In the genomic region with DNA sequence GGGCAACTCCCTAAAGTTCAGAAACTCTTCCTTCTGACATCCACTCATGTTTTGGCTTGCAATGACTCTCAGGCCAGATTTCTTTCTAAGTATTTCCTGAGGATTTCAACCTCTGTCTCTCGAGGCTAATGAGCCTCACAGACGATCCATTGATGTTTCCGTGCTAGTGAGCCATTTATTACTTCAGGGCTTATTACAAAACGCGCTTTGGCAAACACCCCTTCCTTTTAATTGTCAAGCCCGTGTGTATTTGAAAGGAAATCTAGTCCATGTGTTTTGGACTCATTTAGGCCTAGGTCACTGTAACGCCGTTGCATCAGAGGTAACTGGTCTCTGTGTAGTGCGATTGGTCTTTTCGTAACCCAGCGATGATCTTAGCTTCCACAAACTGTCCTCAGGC, we compare ENCODE assay signal across 32 mouse cellular contexts.
DNase-seq lines count a peak whose midpoint lies in the region; ATAC-seq lines count a peak whose summit lies in the region.
"Had no signal": no experiment of that assay in that cellular context is flagged by ENCODE, and none has a peak within 500 bp of the region (broad histone marks: within the 10 kb centered on the region; RNA-seq: fewer than 3 reads in every experiment).

No protein-coding gene starts in this region.

- no peaks in the 10 kb centered on the region for H3K9me3 ChIP-seq in embryonic facial prominence, embryonic 15.5 days (replicated peaks)
- no peaks in the 10 kb centered on the region for H3K9me3 ChIP-seq in limb, embryonic 11.5 days (ENCODE audit: control insufficient read depth, low read length)
- H3K9me3 ChIP-seq: heart, embryonic 13.5 days; hindbrain, embryonic 12.5 days; intestine, embryonic 15.5 days; liver, embryonic 13.5 days; megakaryocyte, embryonic 14.5 days; midbrain, embryonic 12.5 days; neural tube, embryonic 12.5 days; stomach, embryonic 15.5 days had no signal

- H3K27ac ChIP-seq in embryonic facial prominence, embryonic 15.5 days (replicated peaks), result peak overlapping the region; percentile 28; the same call in 1 of the 2 replicates
- H3K27ac ChIP-seq in limb, embryonic 11.5 days (replicated peaks; ENCODE audit: low read depth, low read length), result peak overlapping the region; percentile 47; the same call in 1 of the 2 replicates
- H3K27ac ChIP-seq: heart, adult 2 months; heart, embryonic 13.5 days; hindbrain, embryonic 12.5 days; hindbrain, postnatal 0 days; intestine, embryonic 15.5 days; kidney, postnatal 0 days; liver, embryonic 13.5 days; midbrain, embryonic 12.5 days; neural tube, embryonic 12.5 days; stomach, embryonic 15.5 days had no signal

- DNase-seq in heart, adult 11 months, result peak; percentile 93
- no peak for DNase-seq in heart, postnatal 14 days
- DNase-seq in limb, embryonic 11.5 days (ENCODE audit: low spot score), result no peak
- DNase-seq in skeletal muscle tissue, adult 2 months (ENCODE audit: low read depth, low spot score), result peak; percentile 23
- no peak for DNase-seq in frontal cortex, adult 2 months (ENCODE audit: extremely low spot score in 1 of 2, low spot score in 1 of 2)
- no peak for DNase-seq in cerebellum, postnatal 4 days (ENCODE audit: low spot score in 2 of 2)
- DNase-seq: adrenal gland, postnatal 25 days; cerebellum, adult 11-12 months; cerebellum, postnatal 10 days; gastrocnemius, postnatal 10 days; kidney, adult 2 months; layer of hippocampus, postnatal 36 days; left cerebral cortex, postnatal 4 days; liver, embryonic 13.5 days; lung, adult 18-20 months; lung, postnatal 4 days; thymus, postnatal 25 days had no signal

- no peaks in the 10 kb centered on the region for H3K36me3 ChIP-seq in embryonic facial prominence, embryonic 15.5 days
- no peaks in the 10 kb centered on the region for H3K36me3 ChIP-seq in limb, embryonic 11.5 days (ENCODE audit: control insufficient read depth, insufficient read depth, low read length)
- H3K36me3 ChIP-seq: heart, embryonic 13.5 days; hindbrain, embryonic 12.5 days; intestine, embryonic 15.5 days; liver, embryonic 13.5 days; midbrain, embryonic 12.5 days; neural tube, embryonic 12.5 days; stomach, embryonic 15.5 days had no signal

- 0 out of 2 replicates have a peak, but pooled peaks cover 3% of the 10 kb centered on the region for H3K4me1 ChIP-seq in embryonic facial prominence, embryonic 15.5 days
- peaks cover 14% of the 10 kb centered on the region for H3K4me1 ChIP-seq in limb, embryonic 11.5 days (ENCODE audit: control insufficient read depth, insufficient read depth, low read length)
- H3K4me1 ChIP-seq: heart, embryonic 13.5 days; hindbrain, embryonic 12.5 days; intestine, embryonic 15.5 days; liver, embryonic 13.5 days; megakaryocyte, embryonic 14.5 days; midbrain, embryonic 12.5 days; neural tube, embryonic 12.5 days; stomach, embryonic 15.5 days had no signal

- H3K27me3 ChIP-seq in embryonic facial prominence, embryonic 15.5 days, result no peaks in the 10 kb centered on the region
- no peaks in the 10 kb centered on the region for H3K27me3 ChIP-seq in limb, embryonic 11.5 days (ENCODE audit: control insufficient read depth, insufficient read depth, low read length)
- H3K27me3 ChIP-seq: hindbrain, embryonic 12.5 days; intestine, embryonic 15.5 days; liver, embryonic 13.5 days; megakaryocyte, embryonic 14.5 days; midbrain, embryonic 12.5 days; neural tube, embryonic 12.5 days; stomach, embryonic 15.5 days had no signal

- no peak for ATAC-seq in embryonic facial prominence, embryonic 15.5 days (ENCODE audit: insufficient number of reproducible peaks, low FRiP score, low TSS enrichment, low read depth)
- ATAC-seq in limb, embryonic 11.5 days (ENCODE audit: insufficient number of reproducible peaks, low FRiP score, low TSS enrichment, low read depth), result no peak
- ATAC-seq: CD4-positive, CD25-positive, alpha-beta regulatory T cell, adult 4 months; forebrain, embryonic 16.5 days; hindbrain, postnatal 0 days; intestine, embryonic 15.5 days; lung, postnatal 0 days had no signal

- intact Hi-C loops in heart, postnatal 14 days (cut with DNase I), result no loop called here

- no peak overlapping the region for H3K9ac ChIP-seq in embryonic facial prominence, embryonic 15.5 days
- H3K9ac ChIP-seq in limb, embryonic 11.5 days (ENCODE audit: low read length), result no peak overlapping the region
- H3K9ac ChIP-seq: heart, embryonic 13.5 days; hindbrain, embryonic 12.5 days; intestine, embryonic 15.5 days; liver, embryonic 13.5 days; midbrain, embryonic 12.5 days; neural tube, embryonic 12.5 days; stomach, embryonic 15.5 days had no signal

- H3K4me3 ChIP-seq in embryonic facial prominence, embryonic 15.5 days (replicated peaks), result no peak overlapping the region
- no peak overlapping the region for H3K4me3 ChIP-seq in limb, embryonic 11.5 days (ENCODE audit: low read depth, low read length)
- H3K4me3 ChIP-seq: heart, adult 2 months; heart, embryonic 13.5 days; hindbrain, embryonic 12.5 days; intestine, embryonic 15.5 days; liver, embryonic 13.5 days; megakaryocyte, embryonic 14.5 days; midbrain, embryonic 12.5 days; myocyte; neural tube, embryonic 12.5 days; stomach, embryonic 15.5 days had no signal

- H3K4me2 ChIP-seq in embryonic facial prominence, embryonic 15.5 days (replicated peaks), result no peak overlapping the region
- H3K4me2 ChIP-seq in limb, embryonic 11.5 days (ENCODE audit: low read depth, severe bottlenecking), result no peak overlapping the region
- H3K4me2 ChIP-seq: heart, embryonic 13.5 days; hindbrain, embryonic 12.5 days; intestine, embryonic 15.5 days; liver, embryonic 13.5 days; midbrain, embryonic 12.5 days; neural tube, embryonic 12.5 days; stomach, embryonic 15.5 days had no signal

- 50% methylated on average over 11 of the region's 11 CpGs for WGBS in embryonic facial prominence, embryonic 15.5 days
- WGBS in limb, embryonic 11.5 days, result 35% methylated on average over 11 of the region's 11 CpGs

Comparison
In these comparisons a context has a peak if more than half of its experiments do, and no peak if none do; other contexts are left out.
1. DNase-seq: peak in heart, adult 11 months (single experiment) and skeletal muscle tissue, adult 2 months (single experiment); none in heart, postnatal 14 days (0 of 2), limb, embryonic 11.5 days (single experiment), frontal cortex, adult 2 months (0 of 2) and cerebellum, postnatal 4 days (0 of 2).